Mouse (Mus musculus): ENCODE data around the gene Tmem190. TPM values are rescaled to one million over a fixed set of nuclear protein-coding genes. Genes with fewer than 3 reads are reported as not detected.

Gene Tmem190
- polyA plus RNA-seq, 1 experiment from 2014 or later = not detected

DNA sequence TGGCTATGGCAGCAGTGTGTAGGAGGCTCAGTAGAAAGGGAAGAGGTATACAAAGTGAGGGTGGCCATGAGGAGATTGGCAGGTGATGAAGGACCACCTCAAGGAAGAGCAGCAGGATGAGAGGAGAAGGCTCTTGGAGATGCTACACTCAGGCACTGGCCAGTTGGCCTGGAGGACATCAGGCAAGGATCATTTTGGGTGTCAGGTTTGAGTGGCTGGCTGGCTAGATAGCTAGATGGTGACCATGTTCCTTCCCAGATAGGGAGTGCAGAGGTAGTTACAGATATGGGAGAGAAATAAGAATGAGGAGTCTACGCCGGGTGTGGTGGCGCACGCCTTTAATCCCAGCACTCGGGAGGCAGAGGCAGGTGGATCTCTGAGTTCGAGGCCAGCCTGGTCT lies 37.9 kb upstream of the Tmem190 start:
- H3K4me3 ChIP-seq (replicated peaks; ENCODE audit: low read length) = no peak overlapping the region
- WGBS = 95% methylated on average over 6 of the region's 6 CpGs
- H3K9ac ChIP-seq (replicated peaks; ENCODE audit: low read depth, low read length) = no peak overlapping the region
- no peaks in the 10 kb centered on the region for H3K36me3 ChIP-seq (ENCODE audit: control insufficient read depth, insufficient read depth)
- ATAC-seq = no peak
- no peaks in the 10 kb centered on the region for H3K27me3 ChIP-seq (replicated peaks; ENCODE audit: control insufficient read depth, insufficient read depth, low read length)
- H3K27ac ChIP-seq (ENCODE audit: low read length) = no peak overlapping the region
- H3K9me3 ChIP-seq (ENCODE audit: control insufficient read depth, low read length) = no peaks in the 10 kb centered on the region
- peaks cover 21% of the 10 kb centered on the region for H3K4me1 ChIP-seq (replicated peaks; ENCODE audit: control insufficient read depth, insufficient read depth, low read length)
- H3K4me2 ChIP-seq (ENCODE audit: low read length) = no peak overlapping the region

DNA sequence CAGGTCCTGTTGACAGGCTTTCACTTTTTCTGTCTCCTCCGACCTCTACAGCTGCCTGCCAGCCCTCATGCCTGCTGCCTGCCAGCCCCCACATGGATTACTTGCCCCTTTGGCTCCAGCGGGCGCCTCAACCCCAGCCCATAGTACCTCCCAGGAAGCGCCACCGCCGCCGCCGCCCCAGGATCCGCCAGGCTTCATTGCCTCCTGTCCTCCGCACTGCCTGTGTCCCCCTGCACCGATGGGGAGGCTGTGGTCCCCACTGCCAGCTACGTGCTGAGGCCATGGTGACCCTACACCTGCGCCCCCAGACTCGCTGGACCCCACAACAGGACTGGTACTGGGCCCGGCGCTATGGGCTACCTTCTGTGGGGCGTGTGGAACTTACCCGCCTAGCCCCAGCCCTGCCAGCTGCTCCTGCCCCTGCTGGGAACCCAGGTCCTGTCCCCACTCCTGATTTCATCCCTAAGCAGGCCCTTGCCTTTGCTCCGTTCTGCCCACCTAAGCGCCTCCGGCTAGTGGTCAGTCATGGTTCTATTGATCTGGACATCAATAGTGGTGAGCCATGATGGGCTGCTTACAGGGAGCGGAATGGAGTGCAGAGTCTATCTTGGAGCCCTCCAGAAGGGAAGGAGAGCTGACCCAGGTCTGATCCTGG lies 36.3 kb upstream of the Tmem190 start:
- no peaks in the 10 kb centered on the region for H3K36me3 ChIP-seq (ENCODE audit: control insufficient read depth, insufficient read depth)
- no peaks in the 10 kb centered on the region for H3K9me3 ChIP-seq (ENCODE audit: control insufficient read depth, low read length)
- no peak for ATAC-seq
- H3K9ac ChIP-seq (replicated peaks; ENCODE audit: low read depth, low read length) = no peak overlapping the region
- no peak overlapping the region for H3K4me3 ChIP-seq (replicated peaks; ENCODE audit: low read length)
- H3K27me3 ChIP-seq (replicated peaks; ENCODE audit: control insufficient read depth, insufficient read depth, low read length) = no peaks in the 10 kb centered on the region
- no peak overlapping the region for H3K27ac ChIP-seq (ENCODE audit: low read length)
- WGBS = 82% methylated on average over 22 of the region's 22 CpGs
- H3K4me2 ChIP-seq (ENCODE audit: low read length) = no peak overlapping the region
- peaks cover 11% of the 10 kb centered on the region for H3K4me1 ChIP-seq (replicated peaks; ENCODE audit: control insufficient read depth, insufficient read depth, low read length)

DNA sequence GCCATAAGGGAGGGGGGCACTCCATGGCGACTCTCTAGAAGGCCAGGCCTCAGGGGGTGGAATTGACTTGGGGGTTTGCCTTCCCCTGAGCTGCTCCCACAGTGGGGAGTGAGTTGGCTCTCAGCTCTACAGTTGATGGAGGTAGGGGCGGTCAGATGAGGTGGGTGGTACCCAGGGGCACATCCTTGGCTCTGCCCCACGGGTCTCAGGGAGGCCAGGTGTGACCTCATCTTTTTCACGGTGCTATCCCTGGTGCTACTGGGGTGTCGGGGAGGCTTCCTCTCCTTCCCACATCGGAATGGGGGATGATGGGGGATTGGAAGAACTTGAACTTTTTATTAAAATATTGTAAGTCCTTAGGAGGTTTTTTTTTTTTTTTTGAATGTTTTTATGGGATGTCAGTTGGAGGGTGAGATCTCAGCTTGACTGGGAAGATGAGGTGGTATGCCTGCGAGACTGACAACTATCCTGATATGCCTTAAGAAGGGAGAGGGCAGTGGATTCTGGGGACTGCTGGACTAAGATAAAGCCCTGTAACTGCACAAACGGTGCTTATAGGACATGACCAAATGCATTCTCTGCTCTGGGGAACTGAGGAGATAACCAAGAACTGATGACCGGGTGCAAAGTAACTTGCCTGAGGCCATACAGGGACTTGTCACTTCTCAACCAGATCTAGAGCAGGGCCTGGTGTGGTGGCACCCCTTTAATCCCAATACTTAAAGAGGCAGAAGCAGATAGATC lies 35.4 kb upstream of the Tmem190 start:
- H3K4me1 ChIP-seq (replicated peaks; ENCODE audit: control insufficient read depth, insufficient read depth, low read length) = peaks cover 9% of the 10 kb centered on the region
- no peak overlapping the region for H3K27ac ChIP-seq (ENCODE audit: low read length)
- ATAC-seq = no peak
- 82% methylated on average over 9 of the region's 9 CpGs for WGBS
- H3K9me3 ChIP-seq (ENCODE audit: control insufficient read depth, low read length) = no peaks in the 10 kb centered on the region
- H3K4me2 ChIP-seq (ENCODE audit: low read length) = no peak overlapping the region
- no peak overlapping the region for H3K9ac ChIP-seq (replicated peaks; ENCODE audit: low read depth, low read length)
- H3K4me3 ChIP-seq (replicated peaks; ENCODE audit: low read length) = no peak overlapping the region
- no peaks in the 10 kb centered on the region for H3K27me3 ChIP-seq (replicated peaks; ENCODE audit: control insufficient read depth, insufficient read depth, low read length)
- H3K36me3 ChIP-seq (ENCODE audit: control insufficient read depth, insufficient read depth) = no peaks in the 10 kb centered on the region

DNA sequence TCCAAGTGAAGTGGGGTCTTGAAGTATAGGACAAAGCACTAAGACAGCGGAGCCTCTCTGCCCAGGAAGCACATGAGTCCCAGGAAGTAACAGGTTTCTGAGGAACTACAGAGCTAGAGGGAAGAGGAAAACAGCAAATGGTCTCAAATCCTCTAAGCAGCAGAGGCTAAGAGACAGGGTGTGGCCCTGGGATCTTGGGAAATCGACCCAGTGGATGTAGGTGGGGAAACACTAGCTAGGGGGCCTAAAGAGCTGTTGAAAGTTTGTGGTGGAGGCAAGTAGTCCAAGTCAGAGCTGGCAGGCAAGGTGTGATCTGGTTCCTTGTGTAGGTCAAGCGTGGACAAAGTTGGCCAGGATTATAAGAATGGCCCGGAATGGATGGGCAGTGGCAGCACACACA lies 34.4 kb upstream of the Tmem190 start:
- H3K4me3 ChIP-seq (replicated peaks; ENCODE audit: low read length) = no peak overlapping the region
- ATAC-seq = no peak
- peaks cover 15% of the 10 kb centered on the region for H3K4me1 ChIP-seq (replicated peaks; ENCODE audit: control insufficient read depth, insufficient read depth, low read length)
- H3K9me3 ChIP-seq (ENCODE audit: control insufficient read depth, low read length) = no peaks in the 10 kb centered on the region
- H3K9ac ChIP-seq (replicated peaks; ENCODE audit: low read depth, low read length) = no peak overlapping the region
- H3K27ac ChIP-seq (ENCODE audit: low read length) = no peak overlapping the region
- H3K36me3 ChIP-seq (ENCODE audit: control insufficient read depth, insufficient read depth) = no peaks in the 10 kb centered on the region
- H3K4me2 ChIP-seq (ENCODE audit: low read length) = no peak overlapping the region
- H3K27me3 ChIP-seq (replicated peaks; ENCODE audit: control insufficient read depth, insufficient read depth, low read length) = no peaks in the 10 kb centered on the region
- 82% methylated on average over 4 of the region's 4 CpGs for WGBS

DNA sequence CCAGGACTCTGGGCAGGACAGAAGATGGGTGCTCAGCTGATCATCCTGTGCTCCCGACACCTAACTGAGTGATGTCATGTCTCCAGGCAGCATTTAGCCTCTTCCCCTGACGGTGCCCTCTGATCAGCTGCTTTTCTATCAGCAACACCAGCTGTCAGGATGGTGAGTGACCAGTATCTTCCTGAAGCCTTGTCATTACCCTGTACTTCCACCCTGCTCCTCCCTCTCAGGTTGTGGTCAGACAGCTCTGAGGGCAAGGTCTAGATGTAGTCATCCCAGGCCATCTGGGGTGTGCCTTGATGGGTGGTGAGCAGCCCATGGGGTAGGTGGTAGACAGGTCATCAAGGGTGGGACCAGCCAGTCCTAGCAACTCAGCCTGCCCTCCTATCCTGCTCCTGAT lies 33.6 kb upstream of the Tmem190 start:
- H3K4me2 ChIP-seq (ENCODE audit: low read length) = no peak overlapping the region
- H3K4me1 ChIP-seq (replicated peaks; ENCODE audit: control insufficient read depth, insufficient read depth, low read length) = peaks cover 15% of the 10 kb centered on the region
- H3K27me3 ChIP-seq (replicated peaks; ENCODE audit: control insufficient read depth, insufficient read depth, low read length) = no peaks in the 10 kb centered on the region
- 85% methylated on average over 2 of the region's 2 CpGs for WGBS
- no peak for ATAC-seq
- H3K9me3 ChIP-seq (ENCODE audit: control insufficient read depth, low read length) = no peaks in the 10 kb centered on the region
- no peak overlapping the region for H3K27ac ChIP-seq (ENCODE audit: low read length)
- no peak overlapping the region for H3K9ac ChIP-seq (replicated peaks; ENCODE audit: low read depth, low read length)
- H3K4me3 ChIP-seq (replicated peaks; ENCODE audit: low read length) = no peak overlapping the region
- no peaks in the 10 kb centered on the region for H3K36me3 ChIP-seq (ENCODE audit: control insufficient read depth, insufficient read depth)

DNA sequence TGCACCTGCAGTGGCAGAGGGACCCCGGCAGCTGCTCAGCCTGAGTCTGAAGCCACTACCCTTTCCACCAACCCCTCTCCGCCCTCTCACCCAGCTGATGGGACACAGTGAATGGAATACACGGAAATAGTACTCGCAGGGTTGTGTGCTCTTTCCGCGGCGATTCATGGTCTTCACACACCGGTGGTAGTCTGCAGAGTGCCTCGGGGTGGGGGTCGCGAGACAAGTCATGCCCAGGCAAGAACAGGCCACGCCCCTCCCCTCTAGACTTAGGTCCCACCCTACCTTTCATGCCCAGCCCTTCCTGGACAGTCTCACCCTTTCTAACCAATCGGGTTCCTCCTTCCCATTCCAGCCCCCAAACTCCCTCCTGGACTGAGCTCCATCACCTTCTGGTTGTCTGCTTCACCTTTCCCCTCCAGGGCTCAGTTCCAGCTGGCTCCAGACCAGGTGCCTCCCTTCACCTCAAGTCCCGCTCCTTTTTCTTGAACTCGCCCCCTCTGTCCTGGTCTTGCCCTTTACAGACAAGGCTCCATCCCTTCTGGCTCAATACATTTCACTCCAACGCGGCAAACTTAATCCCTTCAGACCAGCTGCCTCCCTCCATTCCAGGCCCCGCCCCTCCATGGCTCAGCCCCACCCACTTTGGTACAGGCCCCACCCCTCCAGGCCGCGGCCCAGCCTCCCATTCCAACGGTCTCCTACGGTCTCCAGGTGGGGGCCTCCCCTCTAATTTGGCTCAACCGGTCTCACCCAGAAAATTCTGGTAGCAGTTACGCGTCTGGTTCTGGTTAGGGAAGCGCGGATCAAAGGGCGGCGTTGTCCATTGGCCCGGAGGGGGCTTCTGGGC lies 30.5 kb upstream of the Tmem190 start:
- 2% methylated on average over 30 of the region's 30 CpGs for WGBS
- Histone ChIP-seq H3K27ac (ENCODE audit: low read length) (no peak overlapping the region), H3K9me3 (ENCODE audit: control insufficient read depth, low read length) (no peaks in the 10 kb centered on the region), H3K36me3 (ENCODE audit: control insufficient read depth, insufficient read depth) (no peaks in the 10 kb centered on the region), H3K27me3 (replicated peaks; ENCODE audit: control insufficient read depth, insufficient read depth, low read length) (no peaks in the 10 kb centered on the region), H3K4me2 (ENCODE audit: low read length) (peak overlapping the region; percentile 48), H3K4me3 (replicated peaks; ENCODE audit: low read length) (peak overlapping the region; percentile 30), H3K9ac (replicated peaks; ENCODE audit: low read depth, low read length) (no peak overlapping the region), H3K4me1 (replicated peaks; ENCODE audit: control insufficient read depth, insufficient read depth, low read length) (peaks cover 15% of the 10 kb centered on the region)
- peak; percentile 37 for ATAC-seq

DNA sequence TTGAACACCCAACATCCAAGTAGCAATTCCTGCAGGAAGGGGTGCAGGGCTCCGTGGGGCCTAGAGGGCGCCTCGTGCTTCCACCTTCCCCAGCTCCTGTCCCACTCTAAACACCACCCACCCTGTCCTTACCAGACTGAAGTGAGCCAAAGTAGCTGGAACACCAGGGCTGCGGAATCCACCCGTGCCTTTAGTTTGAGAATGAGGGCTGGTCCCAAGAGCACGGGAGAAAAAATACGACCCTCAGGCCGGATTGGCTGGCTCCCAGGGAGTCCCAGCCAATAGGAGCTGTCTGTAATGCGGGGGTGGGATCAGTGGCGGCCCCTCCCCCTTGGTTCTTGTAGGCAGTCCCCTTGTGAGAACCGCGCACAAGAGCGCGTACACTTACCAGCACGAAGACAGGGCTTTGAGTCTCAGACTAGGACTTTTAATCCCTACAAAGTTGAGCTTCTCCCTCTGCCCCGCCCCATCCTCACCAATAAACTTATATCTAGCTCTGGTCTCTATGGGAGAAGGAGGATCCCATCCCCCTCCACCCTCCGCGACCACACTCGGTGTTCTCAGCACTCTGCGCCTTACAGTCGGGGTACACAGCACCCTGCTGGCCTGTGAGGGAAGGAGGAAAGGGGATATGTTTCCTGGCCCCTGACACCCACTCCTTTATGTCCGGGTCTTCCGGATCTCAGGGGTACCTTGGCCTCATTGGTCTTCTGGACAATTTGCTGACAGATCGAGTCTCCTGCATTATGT lies 29.7 kb upstream of the Tmem190 start, which contains the start of gene Cox6b2:
TSS of gene Cox6b2 (minus strand) at position 274 of the 750 bp plus-strand sequence.
- no peak within 1 kb of the TSS for H3K9ac ChIP-seq (replicated peaks; ENCODE audit: low read depth, low read length)

DNA sequence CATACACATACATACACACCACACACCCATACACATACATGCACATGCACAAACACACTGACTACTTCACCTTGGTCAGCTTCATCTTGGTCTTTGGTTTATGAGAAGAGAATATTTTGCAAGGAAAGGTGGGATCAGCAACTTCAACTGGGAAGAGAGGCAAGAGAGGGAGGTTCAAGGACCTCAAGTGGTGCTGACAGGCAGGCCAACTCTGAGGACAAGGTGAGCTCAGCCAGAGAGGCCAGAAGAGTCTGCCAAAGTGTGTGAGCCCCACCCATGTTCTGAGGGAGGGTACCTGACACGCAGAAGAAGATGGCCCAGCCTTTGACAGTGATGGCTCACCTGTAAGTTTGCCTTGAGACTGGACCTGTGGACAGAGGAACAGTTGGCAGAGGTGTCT lies 23.1 kb upstream of the Tmem190 start:
- H3K4me3 ChIP-seq (replicated peaks; ENCODE audit: low read length) = no peak overlapping the region
- H3K4me2 ChIP-seq (ENCODE audit: low read length) = no peak overlapping the region
- H3K27me3 ChIP-seq (replicated peaks; ENCODE audit: control insufficient read depth, insufficient read depth, low read length) = no peaks in the 10 kb centered on the region
- H3K9me3 ChIP-seq (ENCODE audit: control insufficient read depth, low read length) = no peaks in the 10 kb centered on the region
- 50% methylated on average over 1 of the region's 1 CpGs for WGBS
- H3K4me1 ChIP-seq (replicated peaks; ENCODE audit: control insufficient read depth, insufficient read depth, low read length) = no peaks in the 10 kb centered on the region
- no peak overlapping the region for H3K9ac ChIP-seq (replicated peaks; ENCODE audit: low read depth, low read length)
- no peak overlapping the region for H3K27ac ChIP-seq (ENCODE audit: low read length)
- no peak for ATAC-seq
- H3K36me3 ChIP-seq (ENCODE audit: control insufficient read depth, insufficient read depth) = no peaks in the 10 kb centered on the region

More for the DNA sequence above, 29.7 kb upstream of the Tmem190 start, which contains the start of gene Cox6b2:
- Histone ChIP-seq H3K27ac (ENCODE audit: low read length) (no peak within 1 kb of the TSS), H3K4me1 (replicated peaks; ENCODE audit: control insufficient read depth, insufficient read depth, low read length) (peaks cover 15% of the 10 kb centered on the region), H3K27me3 (replicated peaks; ENCODE audit: control insufficient read depth, insufficient read depth, low read length) (no peaks in the 10 kb centered on the region), H3K4me3 (replicated peaks; ENCODE audit: low read length) (peak within 1 kb of the TSS; percentile 30), H3K9me3 (ENCODE audit: control insufficient read depth, low read length) (no peaks in the 10 kb centered on the region), H3K4me2 (ENCODE audit: low read length) (peak within 1 kb of the TSS; percentile 48), H3K36me3 (ENCODE audit: control insufficient read depth, insufficient read depth) (no peaks in the 10 kb centered on the region)
- ATAC-seq = peak; percentile 86
- 3% methylated on average over 24 of the region's 24 CpGs for WGBS

Measured in forebrain, embryonic 16.5 days (tissue).